Comparison of ENCODE assay signal across 9 mouse cellular contexts in genomic region chr1:173398323-173398970, GRCm38 (mm10). TPM values are rescaled to one million over a fixed set of nuclear protein-coding genes. Genes with fewer than 3 reads are reported as not detected.
DNase-seq lines count a peak whose midpoint lies in the region; ATAC-seq lines count a peak whose summit lies in the region.
"Had no signal": no experiment of that assay in that cellular context is flagged by ENCODE, and none has a peak within 500 bp of the region (broad histone marks: within the 10 kb centered on the region; RNA-seq: fewer than 3 reads in every experiment).

No protein-coding gene starts in this region.

- DNase-seq in 416B (ENCODE audit: low read depth) (peak; percentile 65), MN1 (ENCODE audit: low spot score) (peak; percentile 76)
- DNase-seq in cerebellum, postnatal 14 days: peak; percentile 87 to 94
- DNase-seq in frontal cortex, postnatal 36 days (ENCODE audit: low spot score in 2 of 2): peak; percentile 82 to 84
- DNase-seq in kidney, postnatal 25 days: peak; percentile 52 to 80
- peak; percentile 21 for DNase-seq in liver, embryonic 13.5 days
- DNase-seq in neural tube, embryonic 11.5 days (ENCODE audit: low spot score): peak; percentile 73
- DNase-seq in telencephalon, adult 2 months (ENCODE audit: low read depth, low spot score): peak; percentile 58

- no peaks in the 10 kb centered on the region for H3K36me3 ChIP-seq in liver, embryonic 13.5 days
- no peaks in the 10 kb centered on the region for H3K36me3 ChIP-seq in neural tube, embryonic 11.5 days (ENCODE audit: control insufficient read depth, insufficient read depth, low read length)
- H3K36me3 ChIP-seq: embryonic facial prominence, embryonic 15.5 days had no signal

- no peak overlapping the region for H3K4me2 ChIP-seq in liver, embryonic 13.5 days
- H3K4me2 ChIP-seq in neural tube, embryonic 11.5 days (ENCODE audit: low read depth): no peak overlapping the region
- H3K4me2 ChIP-seq: embryonic facial prominence, embryonic 15.5 days had no signal

- no peaks in the 10 kb centered on the region for H3K9me3 ChIP-seq in liver, embryonic 13.5 days (replicated peaks)
- H3K9me3 ChIP-seq in neural tube, embryonic 11.5 days (ENCODE audit: control insufficient read depth, low read length): no peaks in the 10 kb centered on the region
- H3K9me3 ChIP-seq: embryonic facial prominence, embryonic 15.5 days had no signal

- ATAC-seq in liver, embryonic 13.5 days (ENCODE audit: low read depth): 0 out of 2 replicates have a peak, but pooled peaks have one; percentile 41
- peak; percentile 70; the same call in 1 of the 2 replicates for ATAC-seq in neural tube, embryonic 11.5 days (ENCODE audit: insufficient read depth, low FRiP score, low TSS enrichment)

- WGBS in liver, embryonic 13.5 days (ENCODE audit: insufficient replicate concordance): 28% methylated on average over 3 of the region's 3 CpGs
- WGBS in neural tube, embryonic 11.5 days: 22% methylated on average over 3 of the region's 3 CpGs

- H3K9ac ChIP-seq in liver, embryonic 13.5 days: no peak overlapping the region
- H3K9ac ChIP-seq in neural tube, embryonic 11.5 days (ENCODE audit: low read length): no peak overlapping the region
- H3K9ac ChIP-seq: embryonic facial prominence, embryonic 15.5 days had no signal

- H3K27me3 ChIP-seq in liver, embryonic 13.5 days: no peaks in the 10 kb centered on the region
- H3K27me3 ChIP-seq in neural tube, embryonic 11.5 days (ENCODE audit: control insufficient read depth, insufficient read depth, low read length): no peaks in the 10 kb centered on the region
- H3K27me3 ChIP-seq: embryonic facial prominence, embryonic 15.5 days had no signal

- H3K4me3 ChIP-seq in liver, embryonic 13.5 days (replicated peaks): no peak overlapping the region
- H3K4me3 ChIP-seq in neural tube, embryonic 11.5 days (ENCODE audit: low read depth, low read length): no peak overlapping the region
- H3K4me3 ChIP-seq: embryonic facial prominence, embryonic 15.5 days had no signal

- no peak overlapping the region for H3K27ac ChIP-seq in liver, embryonic 13.5 days
- no peak overlapping the region for H3K27ac ChIP-seq in neural tube, embryonic 11.5 days (ENCODE audit: low read depth, low read length)
- H3K27ac ChIP-seq: embryonic facial prominence, embryonic 15.5 days had no signal

- H3K4me1 ChIP-seq in liver, embryonic 13.5 days (replicated peaks): no peaks in the 10 kb centered on the region
- H3K4me1 ChIP-seq in neural tube, embryonic 11.5 days (ENCODE audit: control insufficient read depth, insufficient read depth, low read length): no peaks in the 10 kb centered on the region
- H3K4me1 ChIP-seq: embryonic facial prominence, embryonic 15.5 days had no signal

RNA-seq across cellular contexts. Expression of gene Cadm3, which starts 31.0 kb away (rescaled TPM):
- polyA plus RNA-seq in liver, embryonic 13.5 days (2015; fragmentation: Nextera tagmentation; extraction: Ambion mirVana): 1.1 and 1.5 TPM in 2 replicates
- 40.1 and 42.4 TPM in 2 replicates for polyA plus RNA-seq in neural tube, embryonic 11.5 days (2014; fragmentation: Nextera tagmentation; extraction: Ambion mirVana)

RNA-seq across cellular contexts. Expression of gene Aim2, which starts 47.8 kb away (rescaled TPM):
- 4.3 and 5.1 TPM in 2 replicates for polyA plus RNA-seq in liver, embryonic 13.5 days (2015; fragmentation: Nextera tagmentation; extraction: Ambion mirVana)
- polyA plus RNA-seq in neural tube, embryonic 11.5 days (2014; fragmentation: Nextera tagmentation; extraction: Ambion mirVana): 2.2 and 3.5 TPM in 2 replicates

Comparison
In these comparisons a context has a peak if more than half of its experiments do, and no peak if none do; other contexts are left out.
1. DNase-seq: peak in every context shown above with its lines; median percentile 90 in cerebellum, postnatal 14 days; 83 in frontal cortex, postnatal 36 days; 76 in MN1; 73 in neural tube, embryonic 11.5 days; 66 in kidney, postnatal 25 days; 65 in 416B; 58 in telencephalon, adult 2 months; 21 in liver, embryonic 13.5 days.
2. RNA of gene Cadm3, which starts 31.0 kb away (polyA plus RNA-seq): 40.1 to 42.4 TPM in neural tube, embryonic 11.5 days; 1.1 to 1.5 TPM in liver, embryonic 13.5 days; every median in the first group is over 10 times any median in the second.